Mouse (Mus musculus) hindbrain, embryonic 15.5 days (tissue): Measurements from ENCODE around the gene Map7d3. TPM values are rescaled to one million over a fixed set of nuclear protein-coding genes. Genes with fewer than 3 reads are reported as not detected.

Experiments
- ATAC-seq: fragments of 200-750 bp; cut with Nextera tagmentation; 2 replicates; pipeline ENCODE4 v1.8.0; 2017; ENCODE audit warnings: low read depth, moderate number of reproducible peaks, moderate TSS enrichment; ENCODE audit not compliant: low FRiP score
- H3K27ac ChIP-seq: fragments of 300-500 bp; sonication (generic); replicated peaks from 2 replicates; pipeline ENCODE4 v1.5.1; 2015; ENCODE audit warnings: mild to moderate bottlenecking, inconsistent platforms
- H3K27me3 ChIP-seq: fragments of 300-500 bp; sonication (generic); 2 replicates; pipeline ENCODE4 v1.6.1; 2015; ENCODE audit warnings: control low read depth, inconsistent platforms
- H3K36me3 ChIP-seq: fragments of 300-500 bp; sonication (generic); 2 replicates; pipeline ENCODE4 v1.6.1; 2015; ENCODE audit warnings: control low read depth, inconsistent platforms
- H3K4me1 ChIP-seq: fragments of 300-500 bp; sonication (generic); replicated peaks from 2 replicates; pipeline ENCODE4 v1.6.1; 2015; ENCODE audit warnings: control low read depth, inconsistent platforms
- H3K4me2 ChIP-seq: fragments of 300-500 bp; sonication (generic); 2 replicates; pipeline ENCODE4 v1.6.1; 2015; ENCODE audit warnings: moderate library complexity, mild to moderate bottlenecking, inconsistent platforms
- H3K4me3 ChIP-seq: fragments of 300-500 bp; sonication (generic); 2 replicates; pipeline ENCODE4 v1.5.1; 2015; ENCODE audit warnings: mild to moderate bottlenecking, inconsistent platforms
- H3K9ac ChIP-seq: fragments of 300-500 bp; sonication (generic); 2 replicates; pipeline ENCODE4 v1.6.1; 2015; ENCODE audit warnings: inconsistent platforms
- H3K9me3 ChIP-seq: fragments of 300-500 bp; sonication (generic); 2 replicates; pipeline ENCODE4 v1.6.1; 2016; ENCODE audit warnings: control low read depth, inconsistent platforms
- WGBS: fragments of 180-500 bp; shearing (Covaris S2); methylation state at CpG from one replicate; pipeline ENCODE4 v1.1.7; 2015; 5-methylcytosine and 5-hydroxymethylcytosine counted together
- polyA plus RNA-seq: library from polyadenylated mRNA; unstranded; fragments of >200 nt; fragmentation: Nextera tagmentation; extraction: Ambion mirVana; gene quantifications from 2 replicates; pipeline ENCODE4 v1.2.1, GENCODE M21; 2015

Map7d3 gene
- polyA plus RNA-seq = 0.39 and 0.69 TPM in 2 replicates

- Histone ChIP-seq H3K4me2 (peak within 1 kb of the TSS; percentile 71), H3K9me3 (no peaks in the 10 kb centered on the region), H3K9ac (peak within 1 kb of the TSS; percentile 25; the same call in 1 of the 2 replicates), H3K4me3 (peak within 1 kb of the TSS; percentile 41), H3K4me1 (no peaks in the 10 kb centered on the region), H3K27me3 (no peaks in the 10 kb centered on the region), H3K27ac (no peak within 1 kb of the TSS), H3K36me3 (no peaks in the 10 kb centered on the region)
- 19% methylated on average over 35 of the region's 35 CpGs for WGBS
- ATAC-seq = peak; percentile 72
Observed at GRCm38 (mm10) chrX:56821765-56822603, at the start of gene Map7d3. Map7d3 (minus strand) TSS chrX:56822326.

- 88% methylated on average over 2 of the region's 2 CpGs for WGBS
- ATAC-seq = no peak
- Histone ChIP-seq H3K4me3 (no peak within 1 kb of the TSS), H3K27ac (no peak within 1 kb of the TSS), H3K9me3 (no peaks in the 10 kb centered on the region), H3K9ac (no peak within 1 kb of the TSS), H3K4me2 (no peak within 1 kb of the TSS), H3K36me3 (no peaks in the 10 kb centered on the region), H3K4me1 (no peaks in the 10 kb centered on the region), H3K27me3 (no peaks in the 10 kb centered on the region)
Observed at GRCm38 (mm10) chrX:56869863-56870262, 47.7 kb upstream of the Map7d3 start, which contains the start of gene Adgrg4. Adgrg4 (plus strand) TSS chrX:56870163.

DNA sequence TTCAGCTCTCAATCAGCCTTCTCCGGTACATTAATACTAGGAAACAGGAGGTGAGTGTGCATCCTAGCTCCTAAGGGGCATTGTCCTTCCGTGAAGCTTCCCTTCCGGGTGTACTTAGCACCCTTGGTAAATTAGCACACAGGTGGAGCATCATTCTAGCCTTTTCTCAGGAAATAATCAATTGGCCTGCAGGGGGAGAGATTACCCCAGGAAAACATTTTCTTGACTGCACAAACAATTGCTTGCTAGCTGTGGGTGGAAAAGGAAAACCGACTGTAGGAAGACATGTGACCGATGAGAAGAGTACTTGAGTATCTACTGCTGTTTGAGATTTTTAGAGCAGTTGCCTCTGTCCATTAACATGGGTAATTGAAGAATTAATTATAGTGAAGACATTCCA, 19.1 kb upstream of the Map7d3 start:
- H3K9me3 ChIP-seq = no peaks in the 10 kb centered on the region
- WGBS = 61% methylated on average over 5 of the region's 5 CpGs
- no peaks in the 10 kb centered on the region for H3K4me1 ChIP-seq
- H3K4me3 ChIP-seq = no peak overlapping the region
- no peak for ATAC-seq
- H3K36me3 ChIP-seq = no peaks in the 10 kb centered on the region
- no peak overlapping the region for H3K27ac ChIP-seq
- H3K27me3 ChIP-seq = no peaks in the 10 kb centered on the region
- no peak overlapping the region for H3K9ac ChIP-seq
- no peak overlapping the region for H3K4me2 ChIP-seq

DNA sequence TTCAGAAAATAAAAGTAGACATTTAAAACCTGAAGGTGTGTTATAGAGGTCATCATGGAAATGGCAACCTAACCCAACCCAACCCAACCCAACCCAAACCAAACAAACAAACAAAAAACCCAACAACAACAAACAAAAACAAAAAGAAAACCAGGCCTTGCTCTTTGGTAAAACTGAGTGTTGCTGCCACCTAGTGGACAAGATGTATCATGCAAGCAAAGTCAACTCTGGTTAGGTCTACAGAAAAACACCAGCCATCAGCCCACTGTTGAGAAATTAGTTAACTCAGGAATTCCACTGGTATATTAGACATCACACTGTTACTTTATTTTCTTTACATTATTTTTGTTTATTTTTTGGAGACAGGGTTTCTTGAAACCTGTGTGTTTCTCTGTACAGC, 17.2 kb upstream of the Map7d3 start:
- Histone ChIP-seq H3K4me2 (no peak overlapping the region), H3K4me3 (no peak overlapping the region), H3K36me3 (no peaks in the 10 kb centered on the region), H3K27ac (no peak overlapping the region), H3K9me3 (no peaks in the 10 kb centered on the region), H3K4me1 (no peaks in the 10 kb centered on the region), H3K27me3 (no peaks in the 10 kb centered on the region), H3K9ac (no peak overlapping the region)
- no peak for ATAC-seq

- no peaks in the 10 kb centered on the region for H3K4me1 ChIP-seq
- no peak overlapping the region for H3K4me2 ChIP-seq
- 94% methylated on average over 6 of the region's 6 CpGs for WGBS
- no peaks in the 10 kb centered on the region for H3K36me3 ChIP-seq
- H3K9ac ChIP-seq = no peak overlapping the region
- no peak for ATAC-seq
- H3K9me3 ChIP-seq = no peaks in the 10 kb centered on the region
- no peaks in the 10 kb centered on the region for H3K27me3 ChIP-seq
- no peak overlapping the region for H3K27ac ChIP-seq
- no peak overlapping the region for H3K4me3 ChIP-seq
Observed at GRCm38 (mm10) chrX:56835842-56836241, 13.7 kb upstream of the Map7d3 start.

DNA sequence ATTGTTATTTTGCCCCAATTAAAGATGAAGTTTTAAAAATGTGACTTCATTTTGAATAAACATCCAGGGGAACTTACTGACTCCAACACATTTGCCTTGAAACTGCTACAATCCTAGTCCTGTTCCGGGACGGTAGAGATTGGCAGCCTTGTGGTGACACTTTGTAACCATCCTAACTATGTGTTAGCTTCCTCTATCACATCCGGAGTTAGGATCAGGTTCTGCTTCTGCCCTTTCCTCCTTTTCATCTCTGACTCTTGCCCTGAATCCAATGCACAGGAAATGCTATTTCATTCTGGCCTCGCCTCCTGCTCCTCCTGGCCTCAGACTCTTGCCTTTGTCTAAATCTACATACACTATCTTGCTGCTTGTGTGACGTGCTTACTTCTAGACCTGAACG, 5.4 kb upstream of the Map7d3 start:
- H3K27me3 ChIP-seq = no peaks in the 10 kb centered on the region
- H3K27ac ChIP-seq = no peak overlapping the region
- H3K4me2 ChIP-seq = no peak overlapping the region
- no peaks in the 10 kb centered on the region for H3K4me1 ChIP-seq
- H3K4me3 ChIP-seq = no peak overlapping the region
- H3K36me3 ChIP-seq = no peaks in the 10 kb centered on the region
- H3K9ac ChIP-seq = no peak overlapping the region
- no peaks in the 10 kb centered on the region for H3K9me3 ChIP-seq
- no peak for ATAC-seq
- 82% methylated on average over 6 of the region's 6 CpGs for WGBS

GRCm38 (mm10) chrX:56791268-56791667, 30.9 kb downstream of the Map7d3 start:
- Histone ChIP-seq H3K4me1 (no peaks in the 10 kb centered on the region), H3K4me3 (no peak overlapping the region), H3K27ac (no peak overlapping the region), H3K9me3 (no peaks in the 10 kb centered on the region), H3K36me3 (peaks cover 3% of the 10 kb centered on the region; the same call in 1 of the 2 replicates), H3K4me2 (no peak overlapping the region), H3K27me3 (no peaks in the 10 kb centered on the region), H3K9ac (no peak overlapping the region)
- 57% methylated on average over 15 of the region's 15 CpGs for WGBS
- peak; percentile 70; the same call in 1 of the 2 replicates for ATAC-seq

- H3K36me3 ChIP-seq = peaks cover 3% of the 10 kb centered on the region; the same call in 1 of the 2 replicates
- ATAC-seq = no peak
- no peaks in the 10 kb centered on the region for H3K27me3 ChIP-seq
- no peaks in the 10 kb centered on the region for H3K9me3 ChIP-seq
- H3K9ac ChIP-seq = no peak overlapping the region
- no peaks in the 10 kb centered on the region for H3K4me1 ChIP-seq
- H3K4me3 ChIP-seq = no peak overlapping the region
- H3K4me2 ChIP-seq = no peak overlapping the region
- 79% methylated on average over 4 of the region's 4 CpGs for WGBS
- H3K27ac ChIP-seq = no peak overlapping the region
Observed at GRCm38 (mm10) chrX:56790591-56790990, 31.5 kb downstream of the Map7d3 start.

DNA sequence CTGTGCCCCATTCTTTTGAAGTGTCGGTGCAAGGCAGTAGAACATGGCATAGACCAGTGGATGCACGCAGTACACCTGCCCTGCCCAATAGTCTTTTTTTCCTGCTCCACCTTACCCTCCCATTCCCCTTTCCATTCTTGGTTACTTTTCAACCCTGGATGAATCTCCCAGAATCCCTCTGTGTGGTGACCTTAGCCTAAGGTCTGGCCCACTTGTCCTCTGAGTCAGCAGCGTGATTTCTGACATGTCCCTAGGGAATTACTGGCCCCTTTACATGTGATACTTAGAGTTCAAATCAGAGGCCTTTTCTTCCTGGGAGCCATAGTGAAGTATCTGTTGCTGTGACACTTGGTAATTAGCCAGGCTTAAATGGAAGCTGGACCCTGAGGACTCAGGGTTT, 34.6 kb downstream of the Map7d3 start:
- Histone ChIP-seq H3K36me3 (no peaks in the 10 kb centered on the region), H3K4me1 (no peaks in the 10 kb centered on the region), H3K9ac (no peak overlapping the region), H3K4me3 (no peak overlapping the region), H3K4me2 (no peak overlapping the region), H3K9me3 (no peaks in the 10 kb centered on the region), H3K27me3 (no peaks in the 10 kb centered on the region), H3K27ac (no peak overlapping the region)
- WGBS = 78% methylated on average over 3 of the region's 3 CpGs
- no peak for ATAC-seq

GRCm38 (mm10) chrX:56786281-56787061, 35.7 kb downstream of the Map7d3 start:
- Histone ChIP-seq H3K4me2 (no peak overlapping the region), H3K27me3 (no peaks in the 10 kb centered on the region), H3K9me3 (no peaks in the 10 kb centered on the region), H3K4me1 (no peaks in the 10 kb centered on the region), H3K4me3 (no peak overlapping the region), H3K27ac (no peak overlapping the region), H3K36me3 (no peaks in the 10 kb centered on the region), H3K9ac (no peak overlapping the region)
- peak; percentile 69; the same call in 1 of the 2 replicates for ATAC-seq
- WGBS = 62% methylated on average over 6 of the region's 6 CpGs

- no peak for ATAC-seq
- no peak overlapping the region for H3K27ac ChIP-seq
- no peaks in the 10 kb centered on the region for H3K9me3 ChIP-seq
- no peak overlapping the region for H3K4me2 ChIP-seq
- WGBS = 85% methylated on average over 4 of the region's 4 CpGs
- H3K4me1 ChIP-seq = no peaks in the 10 kb centered on the region
- H3K27me3 ChIP-seq = no peaks in the 10 kb centered on the region
- H3K4me3 ChIP-seq = no peak overlapping the region
- H3K9ac ChIP-seq = no peak overlapping the region
- no peaks in the 10 kb centered on the region for H3K36me3 ChIP-seq
Observed at GRCm38 (mm10) chrX:56773329-56773728, 48.8 kb downstream of the Map7d3 start.

DNA sequence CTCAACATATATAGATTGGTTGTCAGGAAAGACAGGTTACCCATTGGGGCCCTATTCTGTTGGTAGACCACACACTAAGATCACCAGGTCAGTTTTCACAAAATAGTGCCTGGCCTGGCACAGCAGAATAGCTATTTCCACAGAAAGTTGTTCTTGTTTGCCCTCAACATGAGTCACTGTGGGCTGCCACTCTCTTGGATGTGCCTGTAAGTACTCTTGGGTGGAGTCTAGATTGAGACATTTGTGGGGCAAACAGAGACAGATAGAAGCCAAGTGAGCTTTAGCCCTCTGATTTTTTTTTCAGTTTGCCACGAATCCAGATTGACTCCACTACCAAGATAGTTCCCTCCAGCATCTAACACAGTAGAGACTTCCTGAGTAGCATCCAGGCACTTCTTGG, 50.4 kb downstream of the Map7d3 start:
- H3K9ac ChIP-seq = no peak overlapping the region
- 61% methylated on average over 1 of the region's 1 CpGs for WGBS
- H3K27me3 ChIP-seq = no peaks in the 10 kb centered on the region
- no peak overlapping the region for H3K27ac ChIP-seq
- H3K4me1 ChIP-seq = no peaks in the 10 kb centered on the region
- no peak overlapping the region for H3K4me2 ChIP-seq
- no peak for ATAC-seq
- H3K4me3 ChIP-seq = no peak overlapping the region
- no peaks in the 10 kb centered on the region for H3K9me3 ChIP-seq
- no peaks in the 10 kb centered on the region for H3K36me3 ChIP-seq
